In the genomic region with DNA sequence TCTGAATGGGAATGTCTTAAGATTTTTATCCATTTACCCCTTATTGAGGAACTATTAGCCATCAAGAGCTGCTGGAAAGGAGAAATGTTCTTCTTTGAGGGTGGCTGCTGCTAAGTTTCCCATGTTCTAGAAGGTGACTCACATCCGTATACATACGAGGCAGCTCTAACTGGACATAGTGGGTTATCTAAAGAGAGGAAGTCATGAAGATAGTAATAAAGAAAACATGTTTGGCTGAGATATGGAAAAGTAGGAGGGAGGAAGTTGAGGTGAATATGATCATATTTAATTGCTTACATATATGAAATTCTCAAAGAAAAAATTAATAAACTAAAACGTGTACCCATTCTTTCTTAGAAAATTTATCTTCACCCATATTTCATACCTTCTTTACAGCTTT, we compare ENCODE assay signal across 23 mouse cellular contexts.
A peak's percentile ranks its signal among the peaks of the same experiment; 100 is the strongest.
DNase-seq lines count a peak whose midpoint lies in the region; ATAC-seq and TF ChIP-seq lines count a peak whose summit lies in the region.
"Had no signal": no experiment of that assay in that cellular context is flagged by ENCODE, and none has a peak within 500 bp of the region (broad histone marks: within the 10 kb centered on the region; RNA-seq: fewer than 3 reads in every experiment).

No protein-coding gene starts in this region.

- no peaks in the 10 kb centered on the region for H3K4me1 ChIP-seq in midbrain, embryonic 11.5 days (ENCODE audit: control insufficient read depth, insufficient read depth, low read length)
- H3K4me1 ChIP-seq in midbrain, embryonic 16.5 days (ENCODE audit: control insufficient read depth, insufficient read depth, low read length) = peaks cover 2% of the 10 kb centered on the region; the same call in 1 of the 2 replicates
- H3K4me1 ChIP-seq in MEL (ENCODE audit: control insufficient read depth in 1 of 2, insufficient read depth in 2 of 2, low read length in 2 of 2) = peaks cover 0 to 5% of the 10 kb centered on the region in 2 experiments; a peak in 1 of 4 replicates

- H3K4me3 ChIP-seq in midbrain, embryonic 11.5 days (ENCODE audit: low read depth, low read length) = no peak overlapping the region
- H3K4me3 ChIP-seq in midbrain, embryonic 16.5 days (ENCODE audit: low read depth, low read length) = no peak overlapping the region
- no peak overlapping the region for H3K4me3 ChIP-seq in MEL (ENCODE audit: control insufficient read depth in 1 of 2, insufficient read depth in 1 of 2, low read depth in 2 of 2, low read length in 2 of 2)

- no peaks in the 10 kb centered on the region for H3K27me3 ChIP-seq in midbrain, embryonic 11.5 days (ENCODE audit: control insufficient read depth, insufficient read depth, low read length)
- H3K27me3 ChIP-seq in midbrain, embryonic 16.5 days (ENCODE audit: control insufficient read depth, insufficient read depth, low read depth, low read length) = no peaks in the 10 kb centered on the region
- peaks cover 0 to 2% of the 10 kb centered on the region in 2 experiments; a peak in 1 of 4 replicates for H3K27me3 ChIP-seq in MEL (ENCODE audit: control insufficient read depth in 1 of 2, insufficient read depth in 2 of 2, low read length in 2 of 2)
- H3K27me3 ChIP-seq: CH12.LX, Patski had no signal

- peak; percentile 39 to 57; a peak in 2 of 4 replicates for TF ChIP-seq EP300 in MEL (IDR thresholded peaks at IDR 0.05; ENCODE audit: low read depth in 1 of 2, low read length in 2 of 2)

- DNase-seq in midbrain, embryonic 11.5 days (ENCODE audit: low spot score, missing footprints) = peak; percentile 12
- peak; percentile 21 for DNase-seq in MEL (ENCODE audit: low read depth, low spot score)
- peak; percentile 10 for DNase-seq in MEL-GATA-1-ER (ENCODE audit: extremely low read depth, low read depth)
- DNase-seq in cerebellum, postnatal 10 days = no peak
- no peak for DNase-seq in lung, postnatal 14 days
- DNase-seq: adrenal gland, adult 2 months; adrenal gland, adult 8-10 months; adrenal gland, postnatal 10 days; adrenal gland, postnatal 14 days; adrenal gland, postnatal 25 days; adrenal gland, postnatal 36 days; B cell, adult 2 months; cerebellum, adult 11 months; cerebellum, adult 11-12 months; cerebellum, adult 18-20 months; cerebellum, adult 2 months; cerebellum, adult 8-10 months had no signal

- H3K27ac ChIP-seq in midbrain, embryonic 11.5 days (ENCODE audit: low read depth, low read length) = no peak overlapping the region
- H3K27ac ChIP-seq in midbrain, embryonic 16.5 days (ENCODE audit: low read length) = no peak overlapping the region
- no peak overlapping the region for H3K27ac ChIP-seq in MEL (ENCODE audit: control insufficient read depth, low read depth, low read length)

- no peaks in the 10 kb centered on the region for H3K79me2 ChIP-seq in MEL (ENCODE audit: control insufficient read depth, insufficient read depth, low read length, poor library complexity)

- no peaks in the 10 kb centered on the region for H3K9me3 ChIP-seq in midbrain, embryonic 11.5 days (ENCODE audit: control insufficient read depth, low read length)
- no peaks in the 10 kb centered on the region for H3K9me3 ChIP-seq in midbrain, embryonic 16.5 days (replicated peaks; ENCODE audit: control insufficient read depth, low read length, poor library complexity, severe bottlenecking)
- no peaks in the 10 kb centered on the region for H3K9me3 ChIP-seq in MEL (replicated peaks; ENCODE audit: insufficient read depth, low read length)
- H3K9me3 ChIP-seq: G1E had no signal

- H3K36me3 ChIP-seq in midbrain, embryonic 11.5 days (ENCODE audit: control insufficient read depth, insufficient read depth, low read length) = no peaks in the 10 kb centered on the region
- no peaks in the 10 kb centered on the region for H3K36me3 ChIP-seq in midbrain, embryonic 16.5 days (ENCODE audit: control insufficient read depth, insufficient read depth, low read length)
- H3K36me3 ChIP-seq in MEL (ENCODE audit: control insufficient read depth in 1 of 2, insufficient read depth in 2 of 2, low read length in 2 of 2) = peaks cover 0 to 4% of the 10 kb centered on the region in 2 experiments; a peak in 2 of 4 replicates
- H3K36me3 ChIP-seq: G1E had no signal

- no peak overlapping the region for H3K4me2 ChIP-seq in midbrain, embryonic 11.5 days
- H3K4me2 ChIP-seq in midbrain, embryonic 16.5 days (ENCODE audit: low read length) = no peak overlapping the region

- TF ChIP-seq RAD21 in MEL (IDR thresholded peaks at IDR 0.05; ENCODE audit: low read depth, low read length) = no peak

- no peak for ATAC-seq in midbrain, embryonic 11.5 days (ENCODE audit: low FRiP score)
- no peak for ATAC-seq in midbrain, embryonic 16.5 days
- ATAC-seq: activated CD4-positive, CD25-positive, alpha-beta regulatory T cell, adult 4 months; CD4-positive, CD25-positive, alpha-beta regulatory T cell, adult 4 months; Patski had no signal

- TF ChIP-seq POLR2A in MEL (IDR thresholded peaks at IDR 0.05; ENCODE audit: control insufficient read depth in 1 of 2, insufficient read depth in 1 of 2, low read depth in 1 of 2, low read length in 2 of 2, poor library complexity in 1 of 2) = no peak

- no peak overlapping the region for H3K9ac ChIP-seq in midbrain, embryonic 11.5 days (ENCODE audit: low read length)
- no peak overlapping the region for H3K9ac ChIP-seq in midbrain, embryonic 16.5 days (ENCODE audit: low read depth, low read length)
- no peak overlapping the region for H3K9ac ChIP-seq in MEL (ENCODE audit: control insufficient read depth, low read depth, low read length, poor library complexity, severe bottlenecking)

- 91% methylated on average over 3 of the region's 3 CpGs for WGBS in midbrain, embryonic 11.5 days
- WGBS in midbrain, embryonic 16.5 days = 94% methylated on average over 3 of the region's 3 CpGs

- TF ChIP-seq CTCF in MEL (IDR thresholded peaks at IDR 0.05 in 2 of 3, conservative IDR thresholded peaks at IDR 0.05 in 1 of 3; ENCODE audit: control insufficient read depth in 1 of 3, insufficient read depth in 1 of 3, low read depth in 2 of 3, low read length in 3 of 3, poor library complexity in 1 of 3, severe bottlenecking in 1 of 3) = no peak

TF ChIP-seq in MEL, 35 proteins besides CTCF, POLR2A, EP300 and RAD21:
- TF ChIP-seq POLR2AphosphoS2 (IDR thresholded peaks at IDR 0.05; ENCODE audit: low read length) (no peak), ZC3H11A (IDR thresholded peaks at IDR 0.05; ENCODE audit: low read depth, low read length) (no peak), SMC3 (IDR thresholded peaks at IDR 0.05; ENCODE audit: low read depth, low read length) (no peak), TBP (IDR thresholded peaks at IDR 0.05; ENCODE audit: low read depth, low read length) (no peak), NELFE (IDR thresholded peaks at IDR 0.05; ENCODE audit: low read depth, low read length) (no peak), GABPA (IDR thresholded peaks at IDR 0.05; ENCODE audit: low read depth, low read length) (no peak), TCF12 (IDR thresholded peaks at IDR 0.05; ENCODE audit: low read depth, low read length) (peak; percentile 63), GATA1 (IDR thresholded peaks at IDR 0.05; ENCODE audit: low read depth, low read length) (peak; percentile 23; the same call in 1 of the 2 replicates), MAX (IDR thresholded peaks at IDR 0.05; ENCODE audit: low read length) (no peak)

Comparison
In these comparisons a context has a peak if more than half of its experiments do, and no peak if none do; other contexts are left out.
1. DNase-seq: peak in midbrain, embryonic 11.5 days (single experiment), MEL (single experiment) and MEL-GATA-1-ER (single experiment); none in cerebellum, postnatal 10 days (0 of 2) and lung, postnatal 14 days (single experiment).